Mouse (Mus musculus): ENCODE measurements around the gene Mcm9. TPM values are rescaled to one million over a fixed set of nuclear protein-coding genes. Genes with fewer than 3 reads are reported as not detected.
"Not testable (repeated sequence)": the region's sequence is repeated elsewhere in the genome, so short reads cannot be mapped to it uniquely, and the experiment has no call there.

Mcm9 gene
- polyA plus RNA-seq, 1 experiment from 2014 or later = 17.1 TPM

GRCm38 (mm10) chr10:53512491-53512890 lies 117.7 kb downstream of the Mcm9 start:
- 63% methylated on average over 1 of the region's 1 CpGs for WGBS
- Histone ChIP-seq H3K4me2 (replicated peaks) (no peak overlapping the region), H3K36me3 (no peaks in the 10 kb centered on the region), H3K4me1 (no peaks in the 10 kb centered on the region), H3K9ac (replicated peaks) (no peak overlapping the region), H3K27me3 (no peaks in the 10 kb centered on the region), H3K9me3 (no peaks in the 10 kb centered on the region), H3K4me3 (no peak overlapping the region), H3K27ac (replicated peaks) (no peak overlapping the region)
- ATAC-seq (ENCODE audit: low FRiP score, low read depth) = no peak

GRCm38 (mm10) chr10:53509158-53509773 lies 121.0 kb downstream of the Mcm9 start:
- ATAC-seq (ENCODE audit: low FRiP score, low read depth) = peak; percentile 73
- Histone ChIP-seq H3K4me2 (replicated peaks) (no peak overlapping the region), H3K9me3 (no peaks in the 10 kb centered on the region), H3K27me3 (no peaks in the 10 kb centered on the region), H3K27ac (replicated peaks) (no peak overlapping the region), H3K36me3 (no peaks in the 10 kb centered on the region), H3K4me3 (no peak overlapping the region), H3K4me1 (no peaks in the 10 kb centered on the region), H3K9ac (replicated peaks) (no peak overlapping the region)
- 32% methylated on average over 6 of the region's 6 CpGs for WGBS

- Histone ChIP-seq H3K36me3 (no peaks in the 10 kb centered on the region), H3K4me1 (no peaks in the 10 kb centered on the region), H3K4me2 (replicated peaks) (no peak overlapping the region), H3K9ac (replicated peaks) (no peak overlapping the region), H3K27me3 (no peaks in the 10 kb centered on the region), H3K4me3 (no peak overlapping the region), H3K27ac (replicated peaks) (no peak overlapping the region), H3K9me3 (no peaks in the 10 kb centered on the region)
- ATAC-seq (ENCODE audit: low FRiP score, low read depth) = no peak
These were observed 121.6 kb downstream of the Mcm9 start for GRCm38 (mm10) chr10:53508676-53509075.

- no peaks in the 10 kb centered on the region for H3K36me3 ChIP-seq
- no peak overlapping the region for H3K4me2 ChIP-seq (replicated peaks)
- peaks cover 7% of the 10 kb centered on the region for H3K4me1 ChIP-seq
- no peak overlapping the region for H3K27ac ChIP-seq (replicated peaks)
- H3K4me3 ChIP-seq = no peak overlapping the region
- H3K9ac ChIP-seq (replicated peaks) = no peak overlapping the region
- WGBS = 84% methylated on average over 2 of the region's 2 CpGs
- H3K9me3 ChIP-seq = no peaks in the 10 kb centered on the region
- H3K27me3 ChIP-seq = no peaks in the 10 kb centered on the region
- ATAC-seq (ENCODE audit: low FRiP score, low read depth) = no peak
These were observed 124.7 kb downstream of the Mcm9 start for GRCm38 (mm10) chr10:53505526-53505925.

- H3K4me3 ChIP-seq = no peak overlapping the region
- H3K9me3 ChIP-seq = no peaks in the 10 kb centered on the region
- no peaks in the 10 kb centered on the region for H3K27me3 ChIP-seq
- no peaks in the 10 kb centered on the region for H3K36me3 ChIP-seq
- no peak overlapping the region for H3K9ac ChIP-seq (replicated peaks)
- no peak for ATAC-seq (ENCODE audit: low FRiP score, low read depth)
- peaks cover 7% of the 10 kb centered on the region for H3K4me1 ChIP-seq
- H3K4me2 ChIP-seq (replicated peaks) = no peak overlapping the region
- H3K27ac ChIP-seq (replicated peaks) = no peak overlapping the region
- WGBS = 76% methylated on average over 3 of the region's 3 CpGs
These were observed 125.2 kb downstream of the Mcm9 start for GRCm38 (mm10) chr10:53505069-53505468.

GRCm38 (mm10) chr10:53502875-53503816 lies 127.1 kb downstream of the Mcm9 start:
- H3K27ac ChIP-seq (replicated peaks) = peak overlapping the region; percentile 46
- H3K27me3 ChIP-seq = no peaks in the 10 kb centered on the region
- peak overlapping the region; percentile 21 for H3K4me3 ChIP-seq
- H3K36me3 ChIP-seq = no peaks in the 10 kb centered on the region
- H3K4me1 ChIP-seq = peaks cover 7% of the 10 kb centered on the region
- no peak overlapping the region; the same call in 1 of the 2 replicates for H3K9ac ChIP-seq (replicated peaks)
- peak; percentile 78 for ATAC-seq (ENCODE audit: low FRiP score, low read depth)
- peak overlapping the region; percentile 49 for H3K4me2 ChIP-seq (replicated peaks)
- no peaks in the 10 kb centered on the region for H3K9me3 ChIP-seq
- WGBS = 39% methylated on average over 21 of the region's 21 CpGs

- no peaks in the 10 kb centered on the region for H3K27me3 ChIP-seq
- WGBS = 86% methylated on average over 13 of the region's 13 CpGs
- H3K27ac ChIP-seq (replicated peaks) = no peak overlapping the region
- peaks cover 7% of the 10 kb centered on the region for H3K4me1 ChIP-seq
- H3K4me2 ChIP-seq (replicated peaks) = no peak overlapping the region
- H3K9ac ChIP-seq (replicated peaks) = no peak overlapping the region
- no peak for ATAC-seq (ENCODE audit: low FRiP score, low read depth)
- no peak overlapping the region for H3K4me3 ChIP-seq
- no peaks in the 10 kb centered on the region for H3K36me3 ChIP-seq
- peaks cover 4% of the 10 kb centered on the region; the same call in 1 of the 2 replicates for H3K9me3 ChIP-seq
These were observed 127.8 kb downstream of the Mcm9 start for GRCm38 (mm10) chr10:53502471-53502870.

- Histone ChIP-seq H3K9me3 (peaks cover 6% of the 10 kb centered on the region; the same call in 1 of the 2 replicates), H3K27ac (replicated peaks) (no peak overlapping the region), H3K36me3 (no peaks in the 10 kb centered on the region), H3K4me2 (replicated peaks) (no peak overlapping the region), H3K4me1 (peaks cover 7% of the 10 kb centered on the region), H3K9ac (replicated peaks) (no peak overlapping the region), H3K27me3 (no peaks in the 10 kb centered on the region), H3K4me3 (no peak overlapping the region)
- ATAC-seq (ENCODE audit: low FRiP score, low read depth) = no peak
These were observed 130.7 kb downstream of the Mcm9 start for GRCm38 (mm10) chr10:53499518-53499917.

- H3K9ac ChIP-seq (replicated peaks); H3K27ac ChIP-seq (replicated peaks); H3K36me3 ChIP-seq; ATAC-seq (ENCODE audit: low FRiP score, low read depth); H3K4me1 ChIP-seq; H3K4me2 ChIP-seq (replicated peaks); H3K27me3 ChIP-seq; H3K4me3 ChIP-seq; H3K9me3 ChIP-seq: not testable (repeated sequence)
- WGBS = 95% methylated on average over 3 of the region's 3 CpGs
These were observed 134.9 kb downstream of the Mcm9 start for GRCm38 (mm10) chr10:53495349-53495748.

GRCm38 (mm10) chr10:53493954-53494353 lies 136.3 kb downstream of the Mcm9 start:
- no peak overlapping the region for H3K27ac ChIP-seq (replicated peaks)
- peaks cover 6% of the 10 kb centered on the region; the same call in 1 of the 2 replicates for H3K9me3 ChIP-seq
- no peaks in the 10 kb centered on the region for H3K36me3 ChIP-seq
- no peak for ATAC-seq (ENCODE audit: low FRiP score, low read depth)
- WGBS = 96% methylated on average over 13 of the region's 13 CpGs
- no peaks in the 10 kb centered on the region for H3K27me3 ChIP-seq
- no peak overlapping the region for H3K4me3 ChIP-seq
- no peaks in the 10 kb centered on the region for H3K4me1 ChIP-seq
- H3K9ac ChIP-seq (replicated peaks) = no peak overlapping the region
- no peak overlapping the region for H3K4me2 ChIP-seq (replicated peaks)

All from midbrain, embryonic 12.5 days (tissue).